8 mouse cellular contexts compared by ENCODE assay signal in the genomic region with DNA sequence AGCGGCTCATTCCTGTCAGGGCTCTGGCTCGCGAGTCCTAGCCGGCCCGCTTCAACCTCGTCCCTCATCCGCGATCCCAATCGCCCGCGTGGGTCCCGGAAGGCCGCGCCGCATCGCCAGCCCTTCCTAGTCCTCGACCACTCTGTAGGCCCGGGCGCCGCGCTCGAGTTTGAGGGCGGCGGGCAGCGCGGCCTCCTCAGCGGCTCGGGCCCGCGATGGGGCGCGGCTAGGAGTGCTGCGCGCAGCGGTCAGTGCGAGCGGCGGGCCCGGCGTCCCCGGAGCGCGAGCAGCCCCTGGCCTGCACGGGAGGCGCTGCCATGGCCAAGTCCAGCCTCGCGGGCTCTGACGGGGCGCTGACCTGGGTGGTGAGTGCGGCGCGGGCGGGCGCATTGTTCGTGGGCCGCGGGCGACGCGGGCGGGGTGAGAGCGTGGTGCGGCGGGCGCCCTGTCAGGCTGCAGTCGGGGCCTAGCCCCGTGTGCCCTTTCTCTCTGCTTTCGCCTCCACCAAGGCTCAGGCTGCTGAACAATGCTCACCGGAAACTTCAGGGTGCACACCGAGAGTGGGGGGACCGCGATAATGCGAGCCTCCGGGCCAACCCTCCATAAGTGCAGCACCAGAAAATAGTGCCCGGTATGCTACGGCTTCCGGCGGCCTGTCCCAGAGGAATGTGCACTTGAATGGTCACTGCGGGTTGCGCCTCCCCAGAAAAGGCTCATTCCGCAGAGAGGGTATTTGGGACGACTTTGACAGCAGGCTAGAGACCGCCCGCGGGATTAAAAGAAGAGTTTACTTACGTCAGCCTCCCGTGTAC. TPM values are rescaled to one million over a fixed set of nuclear protein-coding genes. Genes with fewer than 3 reads are reported as not detected.
DNase-seq lines count a peak whose midpoint lies in the region; ATAC-seq lines count a peak whose summit lies in the region.

No protein-coding gene starts in this region.

- no peaks in the 10 kb centered on the region for H3K9me3 ChIP-seq in erythroblast, embryonic 14.5 days (ENCODE audit: control insufficient read depth, low read length)
- H3K9me3 ChIP-seq in heart, embryonic 13.5 days: no peaks in the 10 kb centered on the region
- no peaks in the 10 kb centered on the region for H3K9me3 ChIP-seq in liver, embryonic 13.5 days (replicated peaks)
- H3K9me3 ChIP-seq in stomach, embryonic 14.5 days (ENCODE audit: control insufficient read depth, low read depth, low read length): no peaks in the 10 kb centered on the region

- H3K9ac ChIP-seq in heart, embryonic 13.5 days: peak overlapping the region; percentile 99
- peak overlapping the region; percentile 98 for H3K9ac ChIP-seq in liver, embryonic 13.5 days
- peak overlapping the region; percentile 88 for H3K9ac ChIP-seq in stomach, embryonic 14.5 days (replicated peaks; ENCODE audit: low read depth, low read length)

- H3K4me1 ChIP-seq in erythroblast, embryonic 14.5 days (ENCODE audit: control insufficient read depth): peaks cover 41% of the 10 kb centered on the region
- H3K4me1 ChIP-seq in heart, embryonic 13.5 days: peaks cover 33% of the 10 kb centered on the region
- H3K4me1 ChIP-seq in liver, embryonic 13.5 days (replicated peaks): peaks cover 44% of the 10 kb centered on the region
- peaks cover 9% of the 10 kb centered on the region; the same call in 1 of the 2 replicates for H3K4me1 ChIP-seq in stomach, embryonic 14.5 days (ENCODE audit: control insufficient read depth, insufficient read depth, low read length)

- peak overlapping the region; percentile 87 for H3K4me2 ChIP-seq in heart, embryonic 13.5 days
- peak overlapping the region; percentile 82 for H3K4me2 ChIP-seq in liver, embryonic 13.5 days
- peak overlapping the region; percentile 77 for H3K4me2 ChIP-seq in stomach, embryonic 14.5 days (replicated peaks; ENCODE audit: low read depth, low read length)

- H3K27ac ChIP-seq in heart, embryonic 13.5 days (replicated peaks): peak overlapping the region; percentile 99
- peak overlapping the region; percentile 95 for H3K27ac ChIP-seq in liver, embryonic 13.5 days
- H3K27ac ChIP-seq in stomach, embryonic 14.5 days (ENCODE audit: low read length): peak overlapping the region; percentile 97

- peak; percentile 56 for ATAC-seq in heart, embryonic 13.5 days (ENCODE audit: extremely low read depth, insufficient number of reproducible peaks, low FRiP score, low TSS enrichment)
- peak; percentile 66 for ATAC-seq in liver, embryonic 13.5 days (ENCODE audit: low read depth)
- ATAC-seq in stomach, embryonic 14.5 days (ENCODE audit: insufficient number of reproducible peaks, insufficient read depth, low FRiP score, low read depth): peak; percentile 43

- DNase-seq in B cell, adult 2 months: peak; percentile 72 to 78
- DNase-seq in brain, adult 2 months (ENCODE audit: low read depth, low spot score): peak; percentile 80
- DNase-seq in kidney, postnatal 10 days: peak; percentile 80
- peak; percentile 53 for DNase-seq in liver, embryonic 13.5 days
- DNase-seq in natural killer cell, adult 2 months (ENCODE audit: low spot score in 2 of 2): peak; percentile 54 to 59

- WGBS in heart, embryonic 13.5 days: under 1% methylated on average over 87 of the region's 87 CpGs
- WGBS in liver, embryonic 13.5 days (ENCODE audit: insufficient replicate concordance): under 1% methylated on average over 84 of the region's 87 CpGs
- WGBS in stomach, embryonic 14.5 days: under 1% methylated on average over 85 of the region's 87 CpGs

- H3K4me3 ChIP-seq in erythroblast, embryonic 14.5 days (replicated peaks): peak overlapping the region; percentile 89
- H3K4me3 ChIP-seq in heart, embryonic 13.5 days: peak overlapping the region; percentile 93
- H3K4me3 ChIP-seq in liver, embryonic 13.5 days (replicated peaks): peak overlapping the region; percentile 76
- peak overlapping the region; percentile 84 for H3K4me3 ChIP-seq in stomach, embryonic 14.5 days (ENCODE audit: low read depth, low read length)

- H3K27me3 ChIP-seq in erythroblast, embryonic 14.5 days (ENCODE audit: control insufficient read depth): no peaks in the 10 kb centered on the region
- no peaks in the 10 kb centered on the region for H3K27me3 ChIP-seq in heart, embryonic 13.5 days (replicated peaks)
- no peaks in the 10 kb centered on the region for H3K27me3 ChIP-seq in liver, embryonic 13.5 days
- H3K27me3 ChIP-seq in stomach, embryonic 14.5 days (ENCODE audit: control insufficient read depth, insufficient read depth, low read length): no peaks in the 10 kb centered on the region

- peaks cover 17% of the 10 kb centered on the region for H3K36me3 ChIP-seq in erythroblast, embryonic 14.5 days (ENCODE audit: control insufficient read depth)
- peaks cover 3% of the 10 kb centered on the region for H3K36me3 ChIP-seq in heart, embryonic 13.5 days
- H3K36me3 ChIP-seq in liver, embryonic 13.5 days: peaks cover 3% of the 10 kb centered on the region; the same call in 1 of the 2 replicates
- H3K36me3 ChIP-seq in stomach, embryonic 14.5 days (ENCODE audit: control insufficient read depth, insufficient read depth, low read length): no peaks in the 10 kb centered on the region

RNA-seq across cellular contexts. Expression of gene Top2b, which starts 0.6 kb away (rescaled TPM):
- polyA plus RNA-seq in erythroblast, embryonic 14.5 days (2012): 0.32 and 0.33 TPM in 2 replicates
- polyA plus RNA-seq in heart, embryonic 13.5 days (2015; fragmentation: Nextera tagmentation; extraction: Ambion mirVana): 24.0 and 26.6 TPM in 2 replicates
- polyA plus RNA-seq in liver, embryonic 13.5 days (2015; fragmentation: Nextera tagmentation; extraction: Ambion mirVana): 17.6 and 22.8 TPM in 2 replicates
- 64.4 and 81.7 TPM in 2 replicates for polyA plus RNA-seq in stomach, embryonic 14.5 days (2014; fragmentation: Nextera tagmentation; extraction: Ambion mirVana)

Comparison
In these comparisons a context has a peak if more than half of its experiments do, and no peak if none do; other contexts are left out.
1. Peak in every context shown above with its lines: DNase-seq, ATAC-seq, H3K4me3 ChIP-seq and H3K27ac ChIP-seq.
2. RNA of gene Top2b, which starts 0.6 kb away (polyA plus RNA-seq): 64.4 to 81.7 TPM in stomach, embryonic 14.5 days, 24.0 to 26.6 TPM in heart, embryonic 13.5 days and 17.6 to 22.8 TPM in liver, embryonic 13.5 days; 0.32 to 0.33 TPM in erythroblast, embryonic 14.5 days; every median in the first group is over 10 times any median in the second.